Mouse (Mus musculus): ENCODE data around the gene Arap2.
"Not testable (repeated sequence)": the region's sequence is repeated elsewhere in the genome, so short reads cannot be mapped to it uniquely, and the experiment has no call there.

GRCm38 (mm10) chr5:62730573-62730972 is 35.4 kb downstream of the Arap2 start:
- not testable (repeated sequence) for TF ChIP-seq EP300, CTCF (IDR thresholded peaks at IDR 0.05; ENCODE audit: low read depth)
